Mouse (Mus musculus) testis, postnatal 10 days (tissue): Measurements from ENCODE around the gene P4hb.
"Not testable (repeated sequence)": the region's sequence is repeated elsewhere in the genome, so short reads cannot be mapped to it uniquely, and the experiment has no call there.

Experiments used
- DNase-seq: peaks from one replicate; pipeline ENCODE4 v3.0.0; 2021; ENCODE audit warnings: low spot score

The P4hb gene

DNA sequence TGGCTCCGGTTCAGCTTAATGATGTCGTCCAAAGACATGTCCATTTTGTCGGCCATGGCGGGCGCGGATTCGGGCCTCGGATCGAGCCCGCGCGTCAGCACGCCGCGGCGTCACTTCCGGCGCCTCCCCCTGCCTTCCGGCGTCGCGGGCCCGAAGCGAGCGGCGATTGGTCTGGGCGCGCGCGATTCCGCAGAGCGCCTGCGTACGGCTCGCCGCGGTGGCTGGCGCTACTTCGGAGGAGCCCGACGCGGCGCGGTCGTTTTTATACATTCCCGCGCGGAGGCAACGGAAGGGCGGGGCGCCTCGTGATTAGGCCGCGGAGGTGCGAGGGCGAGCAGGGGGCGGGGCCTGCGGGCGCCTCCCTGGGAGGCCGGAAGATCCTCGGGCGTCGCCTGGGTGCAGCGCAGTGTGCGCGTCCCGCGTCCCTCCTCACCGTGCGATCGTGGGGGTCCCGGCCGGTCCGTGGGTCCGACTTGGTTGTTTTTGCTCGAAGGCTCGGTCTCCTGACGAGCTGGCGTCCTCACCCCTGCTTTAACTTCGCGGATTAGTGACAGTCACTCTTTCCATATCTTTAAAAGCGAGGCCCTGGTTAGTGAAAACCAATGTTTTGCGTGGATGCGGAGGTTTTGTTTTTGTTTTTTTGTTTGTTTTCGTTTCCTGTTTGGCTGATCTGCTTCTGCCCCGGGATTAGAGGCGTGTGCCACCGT is 25.4 kb upstream of the P4hb start, which contains the start of the genes Alyref and Anapc11:
Alyref (minus strand) TSS at position 83 of the 707 bp plus-strand sequence.
Anapc11 (plus strand) TSS at position 139 of the 707 bp plus-strand sequence.
- DNase-seq = peak; percentile 95

- DNase-seq = peak; percentile 58
These were observed 24.5 kb upstream of the P4hb start for GRCm38 (mm10) chr11:120597240-120598235.

DNA sequence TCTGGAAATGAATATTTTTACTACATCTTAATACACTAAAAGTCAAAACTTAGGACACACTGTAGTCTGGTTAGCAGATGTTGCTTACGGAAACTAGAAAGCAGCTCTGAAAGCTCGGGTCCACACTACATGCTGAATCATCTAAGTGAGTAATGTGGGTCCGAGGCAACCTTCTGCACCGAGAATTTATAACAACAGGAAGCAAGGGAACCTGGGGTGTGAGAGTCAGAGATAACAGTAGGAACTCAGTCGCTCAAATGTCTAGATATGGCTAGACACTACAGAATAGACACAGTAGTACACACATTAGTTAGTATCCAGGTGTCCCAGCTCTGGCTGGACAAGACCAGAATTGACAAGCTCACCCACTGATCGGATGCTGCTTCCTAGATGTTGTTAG is 15.5 kb upstream of the P4hb start:
- DNase-seq = no peak

DNA sequence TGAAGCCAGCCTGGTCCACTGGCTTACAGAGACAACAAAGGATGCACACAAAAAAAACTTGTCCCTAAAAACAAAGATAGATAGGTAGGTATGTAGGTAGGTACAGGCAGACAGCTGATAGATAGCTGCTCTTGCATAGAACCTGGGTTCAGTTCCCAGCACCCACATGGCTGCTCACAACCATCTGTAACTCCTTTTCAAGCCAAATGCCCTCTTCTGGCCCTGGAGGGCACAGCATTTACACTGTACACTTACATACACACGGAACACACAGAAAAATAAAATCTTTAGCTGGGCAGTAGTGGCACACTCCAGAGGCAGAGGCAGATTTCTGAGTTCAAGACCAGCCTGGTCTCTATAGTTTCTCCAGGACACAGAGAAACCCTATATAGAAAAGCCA is 10.9 kb upstream of the P4hb start:
- no peak for DNase-seq

- not testable (repeated sequence) for DNase-seq
These were observed 9.9 kb upstream of the P4hb start for GRCm38 (mm10) chr11:120582982-120583293.

- no peak for DNase-seq
These were observed 9.4 kb upstream of the P4hb start for GRCm38 (mm10) chr11:120582268-120582981.

DNA sequence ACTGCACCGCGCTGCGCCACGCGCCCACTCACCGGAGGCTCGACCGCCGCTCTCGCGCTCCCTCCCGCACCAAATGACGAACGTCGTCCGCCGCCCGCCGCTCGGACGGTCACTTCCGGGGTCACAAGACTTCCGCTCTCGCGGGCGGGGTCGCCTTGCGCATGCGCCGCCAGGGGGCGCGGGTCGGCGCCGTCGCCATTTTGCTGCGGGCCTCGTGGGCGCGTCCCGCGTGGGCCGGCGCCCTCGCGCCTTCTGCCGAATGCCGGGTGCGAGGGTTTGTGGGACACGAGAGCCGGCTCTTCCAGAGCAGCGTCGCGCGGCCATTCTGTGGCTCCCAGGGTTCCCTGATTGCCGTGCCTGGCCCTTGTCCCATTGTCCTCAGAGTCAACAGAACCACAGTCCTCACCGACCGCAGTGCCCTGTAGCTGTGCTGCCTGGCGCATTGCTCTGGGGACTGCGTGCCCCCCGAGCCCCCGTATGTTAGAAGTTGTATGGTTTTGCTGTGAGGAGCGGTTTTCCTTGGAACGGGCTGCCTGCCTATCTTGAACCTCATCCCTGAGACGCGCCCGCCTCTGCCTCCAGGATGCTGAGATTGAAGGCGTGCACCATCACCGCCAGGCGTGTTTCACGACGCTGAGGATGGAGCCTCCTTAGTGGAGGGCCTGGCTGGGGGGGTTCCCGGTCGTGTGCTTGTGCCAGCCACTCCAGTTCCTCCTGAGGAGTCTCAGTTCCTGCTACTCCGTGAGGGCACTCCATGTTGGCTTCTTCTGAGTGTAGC is 8.6 kb upstream of the P4hb start, which contains the start of gene Arhgdia:
Arhgdia (minus strand) TSS at position 135 of the 778 bp plus-strand sequence.
- peak; percentile 94 for DNase-seq

DNA sequence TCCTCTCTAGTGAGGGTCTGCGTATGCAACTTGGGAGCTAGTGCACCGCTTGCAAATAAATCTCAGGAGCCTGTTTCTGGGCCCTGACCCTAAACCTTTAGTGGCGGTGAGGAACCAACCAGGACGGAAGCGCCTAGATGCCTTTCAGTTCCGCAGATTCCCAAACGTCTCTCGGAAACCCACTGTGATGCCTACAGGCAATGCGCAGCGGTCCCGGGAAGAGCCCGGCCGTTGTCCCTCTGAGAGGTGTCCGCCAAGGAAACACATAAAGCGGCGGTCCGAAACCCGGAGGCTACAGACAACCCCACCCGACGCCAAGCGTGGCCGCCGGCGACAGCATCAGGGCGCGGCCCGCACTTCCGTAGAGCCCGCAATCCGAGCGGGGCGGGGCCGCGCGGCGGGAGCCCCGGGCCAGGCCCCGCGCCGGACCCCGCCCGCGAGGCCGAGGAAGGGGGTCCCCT is 7.8 kb upstream of the P4hb start:
- DNase-seq = peak; percentile 65

GRCm38 (mm10) chr11:120580190-120580589 is 7.1 kb upstream of the P4hb start:
- no peak for DNase-seq

GRCm38 (mm10) chr11:120579316-120580107 is 6.5 kb upstream of the P4hb start:
- DNase-seq = peak; percentile 86

- DNase-seq = peak; percentile 59
These were observed 5.7 kb upstream of the P4hb start for GRCm38 (mm10) chr11:120578694-120579243.

DNA sequence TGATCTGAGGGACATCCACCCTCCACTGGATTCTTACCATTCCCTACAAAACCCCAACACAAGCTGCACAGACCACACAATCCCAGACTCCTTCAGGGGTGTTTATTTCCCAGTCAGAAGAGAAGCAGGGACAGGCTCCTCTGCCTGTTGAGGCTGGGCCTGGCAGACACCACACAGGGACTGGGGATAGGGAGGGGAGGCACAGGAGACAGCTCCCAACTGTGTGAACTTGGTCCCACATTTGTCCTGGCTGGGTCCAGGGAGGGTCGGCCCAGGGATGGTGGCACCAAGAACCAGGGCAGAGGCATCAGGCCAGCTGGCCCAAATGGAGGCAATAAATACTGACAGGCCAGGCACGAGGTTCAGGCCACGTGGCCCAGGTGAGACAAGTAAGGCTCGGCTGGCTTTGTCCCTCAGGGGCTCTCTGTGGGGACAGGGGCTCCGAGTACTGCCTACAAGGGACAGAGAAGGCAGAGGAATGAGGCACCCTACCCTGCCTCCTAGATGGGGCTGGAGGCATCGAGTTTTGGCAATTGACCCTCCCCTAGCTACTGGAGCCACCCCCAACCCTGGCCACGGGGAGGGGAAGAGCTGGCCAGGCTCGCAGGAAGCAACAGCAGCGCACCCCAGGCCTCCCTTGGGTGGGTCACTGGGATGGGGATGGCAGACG is 5.1 kb upstream of the P4hb start:
- DNase-seq = no peak

DNA sequence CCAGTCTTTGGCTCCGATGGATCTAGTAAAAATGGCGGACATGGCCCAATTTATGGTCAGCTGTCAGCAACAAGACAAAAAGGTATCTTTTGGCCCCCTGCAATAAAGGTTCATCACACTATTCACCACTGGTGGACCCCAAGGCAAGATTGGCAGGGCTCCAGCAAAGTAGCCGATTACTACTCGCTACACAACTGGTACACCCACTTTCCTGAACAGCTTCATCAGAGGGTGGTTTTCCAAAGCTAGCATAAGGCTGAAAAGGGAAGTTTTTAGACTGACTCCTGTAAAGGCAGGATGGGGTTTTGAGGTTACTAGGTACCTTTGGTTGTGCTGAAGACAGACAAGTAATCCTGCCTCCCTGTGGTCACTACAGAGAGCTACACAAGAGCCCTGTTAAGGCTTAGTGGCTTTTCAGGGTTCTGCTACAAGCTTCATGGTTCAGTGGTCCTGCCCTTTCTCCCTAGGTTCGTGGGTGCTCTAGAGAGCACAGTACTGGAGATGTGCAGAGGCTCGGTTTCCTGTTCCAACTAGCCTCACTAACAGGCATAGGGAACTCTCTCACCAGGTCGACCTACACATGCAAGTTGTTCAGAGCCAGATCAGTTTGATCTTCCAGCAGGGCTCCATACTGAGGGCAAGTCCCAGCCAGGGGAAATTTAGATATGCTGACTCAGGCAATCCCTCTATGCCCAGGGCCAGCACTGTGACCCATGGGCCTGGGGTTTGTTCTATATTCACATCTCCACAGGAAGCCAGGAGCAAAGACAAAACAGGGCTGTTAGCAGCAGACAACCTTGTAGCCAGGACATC is 4.4 kb upstream of the P4hb start:
- DNase-seq = peak; percentile 72

- DNase-seq = no peak
These were observed 3.4 kb upstream of the P4hb start for GRCm38 (mm10) chr11:120576365-120576981.

DNA sequence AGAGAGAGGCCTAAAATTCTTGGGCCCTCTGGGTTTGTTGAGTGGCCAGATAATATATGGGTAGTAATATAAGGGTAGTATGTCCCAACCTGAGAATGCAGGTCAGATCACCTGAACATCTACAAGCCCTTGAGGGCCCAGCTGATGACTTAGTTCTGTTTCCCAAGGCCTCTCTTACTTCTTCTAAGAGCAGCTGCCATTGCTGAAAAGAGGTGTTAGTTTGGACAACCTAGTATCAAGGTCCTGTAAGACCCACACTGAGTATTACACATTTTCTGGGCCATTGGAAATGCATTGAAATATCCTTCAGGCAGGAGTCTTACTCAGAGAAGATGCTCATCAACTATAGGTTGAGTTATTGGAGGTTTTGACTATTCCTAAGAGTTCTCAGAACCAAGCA is 2.9 kb upstream of the P4hb start:
- no peak for DNase-seq

GRCm38 (mm10) chr11:120575046-120575445 is 2.0 kb upstream of the P4hb start:
- DNase-seq = no peak

DNA sequence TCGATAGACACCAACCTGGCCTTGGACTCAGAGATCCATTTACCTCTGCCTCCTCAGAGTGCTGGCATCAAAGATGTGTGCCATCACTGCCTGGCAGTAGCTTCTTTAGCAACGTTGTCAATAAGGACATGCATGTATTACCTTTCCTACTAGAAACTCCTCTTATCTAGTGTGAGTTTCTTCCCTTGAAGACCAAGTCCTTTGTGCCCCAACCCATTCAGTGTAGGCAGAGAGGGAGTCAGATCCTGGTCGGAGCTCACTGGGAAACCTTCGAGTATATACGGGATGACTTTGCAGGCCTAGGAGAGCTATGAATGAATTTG is 1.2 kb upstream of the P4hb start:
- no peak for DNase-seq

DNA sequence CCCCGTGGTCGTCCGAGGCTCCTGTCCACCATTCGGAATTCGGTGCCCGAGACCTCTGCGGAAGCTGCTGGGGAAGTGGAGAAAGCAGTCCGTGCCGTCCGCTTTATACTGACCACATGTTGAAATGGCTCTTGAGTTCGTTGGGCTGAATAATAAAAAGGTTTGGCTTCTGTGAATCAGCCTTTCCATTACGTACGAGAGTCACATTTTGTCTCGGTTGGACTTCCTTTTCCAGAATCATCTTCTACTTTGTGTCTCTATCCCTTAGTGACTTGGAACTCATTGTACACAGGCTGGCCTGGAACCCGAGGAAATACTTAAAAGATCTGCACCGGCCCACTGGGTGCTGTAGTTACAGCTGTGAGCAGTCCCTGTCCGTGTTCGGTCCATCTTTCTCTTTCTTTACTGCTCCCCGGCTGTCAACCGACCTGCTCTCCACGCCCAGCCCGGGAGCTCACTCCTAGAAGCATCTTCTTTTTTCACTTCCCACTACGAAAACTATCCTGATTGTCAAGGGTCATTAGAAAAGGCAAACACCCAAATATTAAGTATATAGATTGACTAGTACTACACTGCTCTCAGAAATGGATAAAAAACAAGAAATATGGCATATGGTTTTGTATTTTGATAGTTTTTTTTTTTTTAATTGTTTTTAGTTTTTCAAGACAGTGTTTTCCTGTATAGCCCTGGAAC is 678 bp upstream of the P4hb start:
- no peak for DNase-seq
